Mouse (Mus musculus) retina, adult 2 months (tissue): ENCODE results near the gene Xrcc3.

Source experiments
- DNase-seq: peaks from one replicate; pipeline ENCODE4 v3.0.0-alpha.2; 2012; ENCODE audit warnings: low read depth, low spot score

Gene Xrcc3

DNA sequence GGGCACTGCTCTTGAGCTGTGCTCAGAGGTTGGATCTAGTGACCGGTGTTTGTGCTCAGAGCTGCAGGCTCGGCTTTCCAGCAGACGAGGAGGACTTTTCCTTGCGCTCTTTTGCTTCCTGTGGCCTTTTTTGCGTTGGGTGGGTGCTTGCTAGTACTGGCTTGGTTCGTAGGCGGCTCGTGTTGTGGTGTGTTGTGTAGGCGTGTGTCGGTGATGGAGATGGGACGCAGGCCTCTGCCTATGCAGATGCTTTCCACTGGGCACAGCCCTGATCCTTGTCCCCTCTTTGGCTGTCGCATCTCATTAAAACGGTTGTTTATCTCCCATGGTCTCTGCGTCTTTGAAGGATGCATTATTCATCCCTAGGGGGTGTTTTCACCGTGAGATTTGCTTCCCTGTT, 38.8 kb downstream of the Xrcc3 start:
- no peak for DNase-seq

DNA sequence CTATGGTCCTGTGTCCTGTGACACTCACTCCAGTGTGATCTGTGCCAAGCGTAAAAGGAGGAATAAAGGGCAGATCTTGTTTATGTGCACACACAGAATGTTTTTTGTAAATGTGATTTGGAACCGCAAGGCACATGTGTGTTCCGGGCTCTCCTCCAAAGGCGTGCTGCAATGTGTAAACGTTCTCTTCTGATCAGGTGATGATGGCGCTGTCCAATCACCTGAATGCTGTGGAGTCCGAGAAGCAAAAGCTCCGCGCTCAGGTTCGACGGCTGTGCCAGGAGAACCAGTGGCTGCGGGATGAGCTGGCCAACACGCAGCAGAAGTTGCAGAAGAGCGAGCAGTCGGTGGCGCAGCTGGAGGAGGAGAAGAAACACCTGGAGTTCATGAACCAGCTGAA, 39.5 kb downstream of the Xrcc3 start:
- DNase-seq, result no peak

GRCm38 (mm10) chr12:111770651-111771050, 43.0 kb downstream of the Xrcc3 start:
- no peak for DNase-seq

DNA sequence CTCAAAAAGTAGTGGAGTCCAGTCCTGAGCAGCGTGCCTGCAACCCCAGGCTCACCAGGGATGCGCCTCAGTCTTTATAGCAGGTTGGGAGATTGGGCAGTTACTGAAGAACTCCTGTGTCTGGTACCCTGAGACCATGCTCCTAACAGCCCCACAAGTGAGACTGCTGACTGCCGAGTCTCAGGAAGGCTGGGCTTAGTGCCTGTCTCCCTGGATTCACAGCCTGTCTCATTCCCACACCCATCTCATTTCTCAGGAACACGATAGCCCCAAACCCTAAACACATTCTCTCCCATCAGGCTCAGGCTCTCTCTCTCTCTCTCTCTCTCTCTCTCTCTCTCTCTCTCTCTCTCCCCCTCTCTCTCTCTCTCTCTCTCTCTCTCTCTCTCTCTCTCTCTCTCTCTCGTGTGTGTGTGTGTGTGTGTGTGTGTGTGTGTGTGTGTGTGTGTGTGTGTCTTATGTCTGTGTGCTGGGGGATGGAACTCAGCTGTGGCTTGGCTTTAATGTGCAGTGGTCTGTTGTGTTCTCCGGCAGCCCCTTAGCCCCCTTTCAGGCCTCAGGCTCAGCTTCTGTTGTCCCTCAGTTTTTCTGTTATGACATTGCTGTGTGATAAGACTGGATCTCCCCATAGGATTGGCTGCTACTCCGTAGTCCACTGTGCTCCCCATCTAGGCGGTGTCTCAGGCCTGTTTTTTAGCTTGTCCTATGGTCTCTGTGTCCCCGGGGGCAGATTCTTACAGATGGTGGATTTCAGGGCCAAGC, 43.7 kb downstream of the Xrcc3 start:
- no peak for DNase-seq

- no peak for DNase-seq
These were observed 44.4 kb downstream of the Xrcc3 start for GRCm38 (mm10) chr12:111769306-111769705.

DNA sequence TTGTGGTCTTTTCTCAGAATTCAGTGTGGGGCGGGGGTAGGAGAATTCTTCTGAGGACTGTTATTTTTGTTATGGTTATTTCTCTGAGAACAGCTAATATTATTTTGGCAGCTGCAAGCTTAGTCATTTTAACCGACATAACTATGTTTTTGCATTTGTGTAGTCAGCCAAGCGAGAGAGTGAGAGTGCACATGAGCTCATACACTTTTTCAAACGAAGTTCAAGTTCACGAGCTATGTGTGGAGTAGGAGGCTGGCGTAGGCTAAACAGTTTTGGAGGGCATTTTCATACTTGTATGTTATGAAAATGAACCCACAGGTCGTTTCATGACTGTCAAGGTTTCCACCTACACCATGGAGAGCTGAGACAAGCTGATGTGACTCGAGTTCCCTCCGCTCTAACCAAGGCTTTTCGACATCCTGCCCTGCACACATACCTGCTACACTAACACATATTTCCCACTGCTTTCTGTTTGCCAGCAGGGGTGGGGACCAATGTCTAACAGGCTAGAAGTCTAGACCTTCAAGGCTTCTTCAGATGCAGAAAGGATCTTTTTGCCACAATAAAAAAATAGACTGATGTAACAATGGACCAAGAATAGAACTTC, 45.2 kb downstream of the Xrcc3 start:
- DNase-seq, result no peak

DNA sequence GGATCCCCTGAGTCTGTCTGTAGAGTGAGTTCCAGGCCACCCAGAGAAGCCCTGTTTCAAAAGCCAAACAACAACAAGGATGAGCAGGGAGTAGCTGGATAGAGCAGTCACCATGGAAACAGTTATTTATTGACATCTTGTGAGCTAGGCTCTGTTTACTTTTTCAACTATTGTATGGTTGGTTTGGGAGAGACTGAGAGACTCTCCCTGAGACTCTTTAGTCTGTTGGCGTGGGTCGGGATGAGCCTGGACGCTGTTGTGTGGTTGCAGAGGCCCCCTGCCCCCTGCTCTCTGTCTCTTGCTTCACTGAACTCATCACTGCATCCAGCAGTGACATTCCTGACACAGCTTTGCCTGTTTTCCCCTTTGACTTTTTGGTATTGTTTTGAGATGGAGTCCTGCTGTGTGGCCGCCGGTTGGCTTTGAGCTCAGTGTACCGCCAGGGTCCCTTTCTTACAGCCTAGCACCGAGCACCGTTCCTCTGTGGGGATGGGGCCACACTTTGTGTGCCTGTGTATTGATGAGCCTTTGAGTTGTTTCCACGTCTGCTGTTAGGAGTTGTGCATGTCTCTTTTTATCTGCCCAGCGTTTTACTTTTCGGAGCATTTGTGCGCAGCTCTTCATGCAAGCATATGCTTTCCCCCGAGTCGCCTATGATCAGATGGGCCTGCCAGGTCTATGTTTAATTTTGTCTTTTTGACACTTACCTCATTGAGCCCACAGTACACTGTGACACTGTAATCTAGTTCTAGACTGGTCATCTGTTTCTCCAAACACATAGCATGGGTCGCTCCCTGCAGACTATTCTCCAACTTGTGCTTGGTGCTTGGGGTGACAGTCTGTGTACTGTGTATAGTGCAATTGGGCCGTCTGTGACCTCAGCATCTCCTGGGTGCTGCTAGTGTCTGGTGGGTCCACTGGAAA, 47.1 kb downstream of the Xrcc3 start:
- DNase-seq, result no peak

DNA sequence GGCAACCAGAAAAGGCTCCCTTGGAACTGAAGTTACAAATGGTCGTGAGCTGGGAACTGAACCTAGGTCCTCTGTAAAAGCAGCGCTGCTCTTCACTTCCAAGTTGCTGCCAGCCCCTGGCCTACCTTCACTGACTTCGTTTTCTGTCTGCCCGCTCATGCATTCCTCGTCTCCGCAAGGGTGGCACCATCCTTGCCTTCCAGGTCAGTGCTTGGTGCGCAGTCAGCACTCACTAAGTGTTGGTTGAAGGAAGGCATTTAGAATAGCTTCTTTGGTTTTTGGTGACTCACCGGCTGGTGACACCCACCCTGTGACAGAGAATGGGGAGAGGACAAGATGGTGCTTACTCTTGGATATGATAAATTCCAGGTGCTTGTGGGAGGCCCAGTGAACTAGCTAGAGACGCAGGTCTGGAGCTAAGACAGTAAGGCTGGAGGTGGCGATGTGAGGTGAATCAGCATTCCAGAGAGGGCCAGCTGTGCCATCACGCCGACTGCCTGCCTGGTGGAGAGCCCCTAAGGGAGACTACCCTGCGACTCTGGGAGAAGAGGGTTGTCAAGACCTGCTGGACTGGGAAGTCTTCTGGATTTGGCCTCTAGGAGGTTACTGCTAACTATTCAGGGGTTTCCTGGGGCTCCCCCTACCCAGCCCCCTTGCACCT, 50.9 kb downstream of the Xrcc3 start:
- DNase-seq, result no peak

DNA sequence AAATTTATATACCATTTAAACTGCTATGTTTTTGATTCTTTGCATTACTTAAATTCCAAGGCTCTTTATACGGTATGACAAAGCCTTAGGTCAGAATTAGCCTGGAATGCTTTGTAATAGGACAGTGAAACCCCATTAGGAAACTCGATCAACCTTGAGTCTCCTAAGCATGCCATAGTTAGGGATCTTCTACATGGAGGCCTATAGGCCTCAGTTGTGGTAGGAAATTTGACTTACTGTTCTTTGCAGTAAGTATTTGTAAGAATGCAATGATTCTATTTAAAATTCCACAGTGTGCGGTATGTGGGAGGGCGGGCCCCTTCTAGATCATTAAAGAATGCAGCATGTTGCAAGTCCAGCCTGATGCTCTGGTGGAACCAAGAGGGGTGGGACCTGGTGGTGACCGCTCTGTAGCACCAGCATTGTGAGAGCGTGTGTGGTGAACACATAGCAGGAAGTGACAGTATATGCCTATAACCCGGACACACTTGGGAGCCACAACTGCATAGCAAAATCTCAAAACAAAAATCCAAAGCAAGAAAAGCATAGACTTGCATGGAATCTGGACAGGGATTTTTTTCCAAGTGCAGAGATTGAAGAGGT, 53.3 kb downstream of the Xrcc3 start:
- DNase-seq, result no peak

- DNase-seq, result no peak
These were observed 54.3 kb downstream of the Xrcc3 start for GRCm38 (mm10) chr12:111759176-111760061.

- DNase-seq, result peak; percentile 42
These were observed 55.1 kb downstream of the Xrcc3 start, which contains the start of gene Klc1 for GRCm38 (mm10) chr12:111758381-111759175. TSS of gene Klc1 (plus strand) at chr12:111758849.

DNA sequence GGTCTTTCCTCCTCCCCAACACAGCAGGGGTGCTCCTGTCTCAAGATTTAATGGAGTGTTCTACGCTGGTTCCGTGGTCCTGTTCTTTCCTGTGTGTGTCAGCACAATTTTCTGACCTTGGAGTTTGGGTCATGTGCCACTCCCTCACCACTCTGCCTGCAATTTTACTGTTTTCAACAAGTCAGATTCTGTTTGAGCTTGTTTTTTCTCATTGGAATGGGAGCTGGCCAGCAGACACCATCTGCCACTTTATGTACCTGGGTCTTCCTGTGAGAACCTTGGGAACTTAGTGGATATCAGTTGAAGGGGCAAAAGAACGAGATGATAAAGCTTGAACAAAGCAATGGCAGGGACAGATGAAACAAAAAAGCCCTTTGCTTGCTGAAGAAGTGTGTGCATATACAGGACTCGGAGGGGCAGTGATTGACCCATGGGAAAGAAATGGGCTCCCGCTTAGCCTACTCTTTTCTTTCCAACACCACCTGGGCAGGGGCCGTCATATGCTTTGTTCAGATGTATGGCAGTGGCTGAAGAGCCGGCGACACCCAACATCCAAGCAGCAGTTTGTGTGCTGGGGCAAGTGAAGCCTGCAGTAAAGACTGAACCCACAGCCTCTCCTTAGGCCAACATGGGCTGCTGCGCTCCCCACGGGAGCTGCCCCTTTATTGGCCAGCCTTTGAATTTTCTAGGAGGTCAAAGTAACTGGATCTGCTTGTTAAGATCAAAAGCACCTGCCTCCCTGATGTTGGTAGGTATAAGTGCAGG, 55.9 kb downstream of the Xrcc3 start:
- no peak for DNase-seq

GRCm38 (mm10) chr12:111756698-111757082, 57.0 kb downstream of the Xrcc3 start:
- DNase-seq, result no peak

- no peak for DNase-seq
These were observed 57.5 kb downstream of the Xrcc3 start for GRCm38 (mm10) chr12:111756082-111756697.

- DNase-seq, result no peak
These were observed 58.4 kb downstream of the Xrcc3 start for GRCm38 (mm10) chr12:111755231-111755630.

- no peak for DNase-seq
These were observed 59.0 kb downstream of the Xrcc3 start for GRCm38 (mm10) chr12:111754710-111755109.

- DNase-seq, result no peak
These were observed 60.3 kb downstream of the Xrcc3 start for GRCm38 (mm10) chr12:111753347-111753746.
